Mouse (Mus musculus) heart, adult 2 months (tissue): Measurements from ENCODE around the gene Washc4. TPM values are rescaled to one million over a fixed set of nuclear protein-coding genes. Genes with fewer than 3 reads are reported as not detected.
"Not testable (repeated sequence)": the region's sequence is repeated elsewhere in the genome, so short reads cannot be mapped to it uniquely, and the experiment has no call there.

Experiments
- DNase-seq, 2 experiments: peaks; one replicate each; pipeline ENCODE4 v3.0.0; 2021
- H3K27ac ChIP-seq: fragments of 200-600 bp; 2 replicates; pipeline ENCODE4 v1.8.1; 2022
- H3K27me3 ChIP-seq: fragments of 200-500 bp; 2 replicates; pipeline ENCODE4 v1.6.1; 2012; ENCODE audit warnings: mild to moderate bottlenecking, low read length, inconsistent platforms, mixed read lengths; ENCODE audit not compliant: control insufficient read depth, insufficient read depth
- H3K36me3 ChIP-seq: fragments of 200-500 bp; 2 replicates; pipeline ENCODE4 v1.6.1; 2012; ENCODE audit warnings: low read length, inconsistent platforms; ENCODE audit not compliant: control insufficient read depth, insufficient read depth
- H3K4me1 ChIP-seq: fragments of 200-500 bp; 2 replicates; pipeline ENCODE4 v1.6.1; 2011; ENCODE audit warnings: low read length; ENCODE audit not compliant: control insufficient read depth, insufficient read depth
- H3K4me3 ChIP-seq: fragments of 200-600 bp; 2 replicates; pipeline ENCODE4 v1.8.1; 2022
- H3K79me2 ChIP-seq: fragments of 200-500 bp; replicated peaks from 2 replicates; pipeline ENCODE4 v1.6.1; 2012; ENCODE audit warnings: mild to moderate bottlenecking, inconsistent platforms, low read length, moderate library complexity, mixed read lengths; ENCODE audit not compliant: control insufficient read depth, insufficient read depth
- H3K9ac ChIP-seq: fragments of 200-500 bp; 2 replicates; pipeline ENCODE4 v1.6.1; 2012; ENCODE audit warnings: low read depth, mild to moderate bottlenecking, control low read depth, inconsistent platforms, low read length, mixed read lengths
- CTCF ChIP-seq: fragments of 200-600 bp; IDR thresholded peaks from 2 replicates; pipeline ENCODE4 v1.8.1; 2022; ENCODE audit warnings: antibody characterized with exemption, mild to moderate bottlenecking, moderate library complexity
- EP300 ChIP-seq: fragments of 200-500 bp; IDR thresholded peaks from 2 replicates; pipeline ENCODE4 v1.6.1; 2011; ENCODE audit warnings: low read depth, low read length, control low read depth; ENCODE audit not compliant: insufficient read depth
- POLR2A ChIP-seq: fragments of 200-500 bp; IDR thresholded peaks from 2 replicates; pipeline ENCODE4 v1.6.1; 2011; ENCODE audit warnings: mild to moderate bottlenecking, low read depth, low read length, control low read depth; ENCODE audit not compliant: insufficient read depth
- WGBS: fragments of 180-500 bp; shearing (Covaris S2); methylation state at CpG from one replicate; pipeline ENCODE4 v1.1.7; 2018; 5-methylcytosine and 5-hydroxymethylcytosine counted together
- intact Hi-C: fragments of 180-260 bp; cut with DNase I; formaldehyde crosslinking; loops from one replicate; pipeline ENCODE4 v1.15.1; 2025
- long read RNA-seq: library from polyadenylated mRNA; stranded (forward); transcript quantifications from one replicate; pipeline ENCODE4 v2.0.0, GENCODE M21; 2021
- polyA plus RNA-seq: library from polyadenylated mRNA; depleted of rRNA; stranded (reverse); fragments of >200 nt; gene quantifications from 2 replicates; pipeline ENCODE4 v1.2.3, GENCODE M21; 2012; rRNA removed
- total RNA-seq, 2 experiments: library from RNA; stranded (reverse); gene quantifications; 2 replicates each; pipeline ENCODE4 v1.2.3; 2021

The Washc4 gene
- total RNA-seq (10 to 100 TPM; 11.4 to 13.8 TPM), polyA plus RNA-seq (1.8 and 3.9 TPM in 2 replicates)
- long read RNA-seq, full-length matches to known transcripts: 4 of 6 reads
- long read RNA-seq, partial matches to known transcripts: 0 of 6 reads
- long read RNA-seq, other reads (novel, unspliced or antisense): 2 of 6 reads

- H3K27me3 ChIP-seq: no peaks in the 10 kb centered on the region
- peaks cover 3% of the 10 kb centered on the region for H3K79me2 ChIP-seq
- H3K9ac ChIP-seq: peak within 1 kb of the TSS; percentile 99
- peak; percentile 97 to 98 for DNase-seq
- no peak for TF ChIP-seq EP300
- TF ChIP-seq POLR2A: peak; percentile 88; the same call in 1 of the 2 replicates
- peaks cover 1% of the 10 kb centered on the region for H3K4me1 ChIP-seq
- peak within 1 kb of the TSS; percentile 79 for H3K4me3 ChIP-seq
- peaks cover 8% of the 10 kb centered on the region; the same call in 1 of the 2 replicates for H3K36me3 ChIP-seq
- H3K27ac ChIP-seq: peak within 1 kb of the TSS; percentile 93
- WGBS: 2% methylated on average over 49 of the region's 49 CpGs
- intact Hi-C loops: loop anchor here (2.0 to 10.0 kb wide), 3 partner anchors 59 to 181 kb away; partner anchors contain the start of genes Appl2 and D10Wsu102e
These were observed at the start of gene Washc4 for GRCm38 (mm10) chr10:83543439-83544102. Gene Washc4 (plus strand): TSS chr10:83543752.

GRCm38 (mm10) chr10:83497321-83497720 is 46.2 kb upstream of the Washc4 start:
- no peak overlapping the region for H3K4me3 ChIP-seq
- no peaks in the 10 kb centered on the region for H3K4me1 ChIP-seq
- DNase-seq: no peak
- no peaks in the 10 kb centered on the region for H3K36me3 ChIP-seq
- no peaks in the 10 kb centered on the region for H3K79me2 ChIP-seq
- H3K9ac ChIP-seq: no peak overlapping the region
- H3K27ac ChIP-seq: no peak overlapping the region
- TF ChIP-seq CTCF: no peak
- TF ChIP-seq EP300: no peak
- TF ChIP-seq POLR2A: no peak
- WGBS: 90% methylated on average over 13 of the region's 13 CpGs
- H3K27me3 ChIP-seq: no peaks in the 10 kb centered on the region
- intact Hi-C loops: no loop called here

GRCm38 (mm10) chr10:83508962-83509660 is 34.4 kb upstream of the Washc4 start:
- peak in 1 of 2 experiments; percentile 10 for DNase-seq
- 65% methylated on average over 8 of the region's 8 CpGs for WGBS
- H3K27me3 ChIP-seq: no peaks in the 10 kb centered on the region
- H3K36me3 ChIP-seq: no peaks in the 10 kb centered on the region
- peak; percentile 60 for TF ChIP-seq CTCF
- TF ChIP-seq EP300: no peak
- no peak for TF ChIP-seq POLR2A
- H3K4me1 ChIP-seq: no peaks in the 10 kb centered on the region
- intact Hi-C loops: no loop called here
- no peaks in the 10 kb centered on the region for H3K79me2 ChIP-seq
- H3K27ac ChIP-seq: no peak overlapping the region
- H3K9ac ChIP-seq: no peak overlapping the region
- no peak overlapping the region for H3K4me3 ChIP-seq

GRCm38 (mm10) chr10:83511304-83511703 is 32.2 kb upstream of the Washc4 start:
- H3K27me3 ChIP-seq: no peaks in the 10 kb centered on the region
- H3K27ac ChIP-seq: no peak overlapping the region
- H3K36me3 ChIP-seq: no peaks in the 10 kb centered on the region
- no peak for TF ChIP-seq CTCF
- no peak for TF ChIP-seq POLR2A
- TF ChIP-seq EP300: no peak
- WGBS: 62% methylated on average over 5 of the region's 5 CpGs
- H3K79me2 ChIP-seq: no peaks in the 10 kb centered on the region
- intact Hi-C loops: no loop called here
- no peak overlapping the region for H3K9ac ChIP-seq
- DNase-seq: no peak
- no peak overlapping the region for H3K4me3 ChIP-seq
- H3K4me1 ChIP-seq: no peaks in the 10 kb centered on the region

- H3K9ac ChIP-seq: no peak overlapping the region
- intact Hi-C loops: no loop called here
- DNase-seq: no peak
- WGBS: 87% methylated on average over 8 of the region's 8 CpGs
- TF ChIP-seq CTCF (no peak), POLR2A (no peak)
- no peak overlapping the region for H3K4me3 ChIP-seq
- H3K36me3 ChIP-seq: no peaks in the 10 kb centered on the region
- no peaks in the 10 kb centered on the region for H3K4me1 ChIP-seq
- H3K27me3 ChIP-seq: no peaks in the 10 kb centered on the region
- H3K79me2 ChIP-seq: no peaks in the 10 kb centered on the region
- no peak overlapping the region for H3K27ac ChIP-seq
These were observed 29.8 kb upstream of the Washc4 start for GRCm38 (mm10) chr10:83513736-83514135.

- TF ChIP-seq CTCF: peak; percentile 53
- no peak for TF ChIP-seq EP300
- no peak overlapping the region for H3K27ac ChIP-seq
- no peaks in the 10 kb centered on the region for H3K4me1 ChIP-seq
- no peak for DNase-seq
- no peak overlapping the region for H3K4me3 ChIP-seq
- intact Hi-C loops: loop anchor here (10.0 kb wide), 1 partner anchor 296 kb away; no protein-coding TSS in a partner anchor
- no peak overlapping the region for H3K9ac ChIP-seq
- 84% methylated on average over 4 of the region's 4 CpGs for WGBS
- H3K27me3 ChIP-seq: no peaks in the 10 kb centered on the region
- no peaks in the 10 kb centered on the region for H3K79me2 ChIP-seq
- H3K36me3 ChIP-seq: no peaks in the 10 kb centered on the region
These were observed 22.6 kb upstream of the Washc4 start for GRCm38 (mm10) chr10:83520990-83521389.

GRCm38 (mm10) chr10:83524238-83524637 is 19.3 kb upstream of the Washc4 start:
- H3K27me3 ChIP-seq, H3K79me2 ChIP-seq, H3K4me3 ChIP-seq, H3K9ac ChIP-seq, H3K27ac ChIP-seq, H3K4me1 ChIP-seq, DNase-seq, H3K36me3 ChIP-seq: not testable (repeated sequence)
- intact Hi-C loops: loop anchor here (10.0 kb wide), 1 partner anchor 299 kb away; no protein-coding TSS in a partner anchor
